Comparison of ENCODE assay signal across 13 mouse cellular contexts in the genomic region with DNA sequence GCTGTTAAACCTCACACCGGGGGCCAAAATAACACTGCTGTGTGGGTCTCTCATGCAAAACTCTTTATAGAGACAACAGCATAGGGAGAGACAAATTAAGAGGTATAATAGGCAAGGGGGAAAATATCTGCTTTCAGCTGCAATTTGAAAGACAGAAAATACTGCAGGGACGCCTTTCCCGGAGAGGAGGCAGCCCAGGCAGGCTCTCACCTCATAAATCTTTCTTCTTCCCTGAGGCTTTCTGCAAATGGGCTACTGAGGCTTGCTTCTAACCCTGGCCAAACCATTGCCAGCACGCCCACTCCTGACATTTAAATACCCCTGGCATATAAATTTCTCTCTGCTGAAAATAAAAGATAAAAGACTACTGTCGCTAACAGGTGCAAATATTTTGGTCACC. TPM values are rescaled to one million over a fixed set of nuclear protein-coding genes. Genes with fewer than 3 reads are reported as not detected.
A peak's percentile ranks its signal among the peaks of the same experiment; 100 is the strongest.
DNase-seq lines count a peak whose midpoint lies in the region; ATAC-seq lines count a peak whose summit lies in the region.
"Had no signal": no experiment of that assay in that cellular context is flagged by ENCODE, and none has a peak within 500 bp of the region (broad histone marks: within the 10 kb centered on the region; RNA-seq: fewer than 3 reads in every experiment).

No protein-coding gene starts in this region.

- peak overlapping the region; percentile 67; the same call in 1 of the 2 replicates for H3K27ac ChIP-seq in neural tube, embryonic 11.5 days (ENCODE audit: low read depth, low read length)
- no peak overlapping the region for H3K27ac ChIP-seq in midbrain, embryonic 11.5 days (ENCODE audit: low read depth, low read length)

- WGBS in neural tube, embryonic 11.5 days: 35% methylated on average over 5 of the region's 5 CpGs
- WGBS in midbrain, embryonic 11.5 days: 69% methylated on average over 5 of the region's 5 CpGs

- H3K9ac ChIP-seq in neural tube, embryonic 11.5 days (ENCODE audit: low read length): peak overlapping the region; percentile 26
- no peak overlapping the region for H3K9ac ChIP-seq in midbrain, embryonic 11.5 days (ENCODE audit: low read length)

- peaks cover 15% of the 10 kb centered on the region for H3K27me3 ChIP-seq in neural tube, embryonic 11.5 days (ENCODE audit: control insufficient read depth, insufficient read depth, low read length)
- H3K27me3 ChIP-seq in midbrain, embryonic 11.5 days (ENCODE audit: control insufficient read depth, insufficient read depth, low read length): peaks cover 25% of the 10 kb centered on the region

- H3K4me2 ChIP-seq in neural tube, embryonic 11.5 days (ENCODE audit: low read depth): peak overlapping the region; percentile 83
- 0 out of 2 replicates have a peak overlapping the region, but pooled peaks have one; percentile 77 for H3K4me2 ChIP-seq in midbrain, embryonic 11.5 days

- no peaks in the 10 kb centered on the region for H3K9me3 ChIP-seq in neural tube, embryonic 11.5 days (ENCODE audit: control insufficient read depth, low read length)
- H3K9me3 ChIP-seq in midbrain, embryonic 11.5 days (ENCODE audit: control insufficient read depth, low read length): no peaks in the 10 kb centered on the region

- no peaks in the 10 kb centered on the region for H3K36me3 ChIP-seq in neural tube, embryonic 11.5 days (ENCODE audit: control insufficient read depth, insufficient read depth, low read length)
- H3K36me3 ChIP-seq in midbrain, embryonic 11.5 days (ENCODE audit: control insufficient read depth, insufficient read depth, low read length): no peaks in the 10 kb centered on the region

- peak; percentile 20 for DNase-seq in CD4-positive, CD25-positive, alpha-beta regulatory T cell, adult 2 months (ENCODE audit: low read depth, low spot score)
- DNase-seq in neural tube, embryonic 11.5 days (ENCODE audit: low spot score): no peak
- no peak for DNase-seq in neural tube, embryonic 10.5 days (ENCODE audit: extremely low spot score, low spot score)
- DNase-seq in midbrain, embryonic 11.5 days (ENCODE audit: low spot score, missing footprints): peak; percentile 77
- no peak for DNase-seq in ovary, postnatal 10 days (ENCODE audit: low spot score)
- no peak for DNase-seq in gastrocnemius, postnatal 36 days
- DNase-seq in ovary, adult 18-20 months (ENCODE audit: low spot score): no peak
- DNase-seq: cerebellum, adult 2 months; kidney, postnatal 36 days; lung, adult 2 months; retina, postnatal 1 day had no signal

- H3K4me1 ChIP-seq in neural tube, embryonic 11.5 days (ENCODE audit: control insufficient read depth, insufficient read depth, low read length): peaks cover 15% of the 10 kb centered on the region
- peaks cover 10% of the 10 kb centered on the region for H3K4me1 ChIP-seq in midbrain, embryonic 11.5 days (ENCODE audit: control insufficient read depth, insufficient read depth, low read length)

- H3K4me3 ChIP-seq in neural tube, embryonic 11.5 days (ENCODE audit: low read depth, low read length): no peak overlapping the region; the same call in 1 of the 2 replicates
- H3K4me3 ChIP-seq in midbrain, embryonic 11.5 days (ENCODE audit: low read depth, low read length): no peak overlapping the region

- ATAC-seq in CD4-positive, CD25-positive, alpha-beta regulatory T cell, adult 4 months: no peak
- ATAC-seq in neural tube, embryonic 11.5 days (ENCODE audit: insufficient read depth, low FRiP score, low TSS enrichment): no peak
- no peak for ATAC-seq in midbrain, embryonic 11.5 days (ENCODE audit: low FRiP score)
- ATAC-seq: inflammation-experienced regulatory T-cells, adult 6 months had no signal

- intact Hi-C loops in gastrocnemius, postnatal 36 days (cut with DNase I): no loop called here

RNA-seq across cellular contexts. Expression of a gene that starts 1.2 kb away (rescaled TPM):
- polyA plus RNA-seq in CD4-positive, CD25-positive, alpha-beta regulatory T cell, adult 4 months (2017; shearing (Covaris generic)): 1 to 10 TPM; 1.0 to 1.4 TPM
- polyA plus RNA-seq in neural tube, embryonic 11.5 days (2014; fragmentation: Nextera tagmentation; extraction: Ambion mirVana): 4.8 and 5.2 TPM in 2 replicates
- polyA plus RNA-seq in midbrain, embryonic 11.5 days (2014; fragmentation: Nextera tagmentation; extraction: Ambion mirVana): 3.1 and 3.2 TPM in 2 replicates
- 1 to 10 TPM; 3.1 to 3.8 TPM for total RNA-seq in gastrocnemius, postnatal 36 days (2021)

Comparison
In these comparisons a context has a peak if more than half of its experiments do, and no peak if none do; other contexts are left out.
1. DNase-seq: peak in CD4-positive, CD25-positive, alpha-beta regulatory T cell, adult 2 months (single experiment) and midbrain, embryonic 11.5 days (single experiment); none in neural tube, embryonic 11.5 days (single experiment), neural tube, embryonic 10.5 days (single experiment), ovary, postnatal 10 days (single experiment), gastrocnemius, postnatal 36 days (0 of 2) and ovary, adult 18-20 months (single experiment).